Mouse (Mus musculus) G1E (cell line): Measurements from ENCODE around the gene Dhtkd1.

Experiments
- CTCF ChIP-seq: IDR thresholded peaks from 2 replicates; pipeline ENCODE4 v1.5.1; 2012; ENCODE audit warnings: low read depth, low read length, inconsistent platforms, mixed read lengths
- POLR2AphosphoS5 ChIP-seq: IDR thresholded peaks from 2 replicates; pipeline ENCODE4 v1.6.1; 2012; ENCODE audit warnings: low read depth, low read length, inconsistent platforms; ENCODE audit not compliant: insufficient replicate concordance

DNA sequence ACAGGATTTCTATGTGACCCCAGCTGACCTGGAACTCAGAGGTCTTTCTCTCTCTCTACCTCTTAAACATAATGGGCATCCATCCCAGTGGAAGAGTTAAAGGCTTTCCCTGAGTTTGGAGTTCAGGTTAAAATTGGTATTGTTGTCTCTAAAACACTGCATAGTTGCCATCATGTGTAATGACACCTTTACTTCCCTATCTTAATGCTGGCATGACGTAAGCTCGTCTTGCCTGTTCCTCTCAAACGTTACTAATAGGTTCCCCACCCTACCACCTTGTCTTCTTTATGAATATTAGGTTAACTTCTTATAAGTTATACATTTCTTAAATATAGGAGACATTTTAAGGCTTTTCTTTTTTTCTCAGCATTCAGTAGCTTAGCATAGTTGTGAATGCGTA lies 34.9 kb upstream of the Dhtkd1 start:
- TF ChIP-seq CTCF = no peak
- TF ChIP-seq POLR2AphosphoS5 = no peak
